Mouse (Mus musculus) G1E (cell line): Measurements from ENCODE around the gene Wdr66. TPM values are rescaled to one million over a fixed set of nuclear protein-coding genes. Genes with fewer than 3 reads are reported as not detected.
A peak's percentile ranks its signal among the peaks of the same experiment; 100 is the strongest.

Experiments used
- ATAC-seq: 2 replicates; pipeline ENCODE4 v1.8.0; 2016; ENCODE audit warnings: mild to moderate bottlenecking; ENCODE audit not compliant: insufficient number of reproducible peaks, poor library complexity, low FRiP score, severe bottlenecking; ENCODE audit errors: extremely low read depth
- DNase-seq: peaks from one replicate; pipeline ENCODE4 v3.0.0; 2012; ENCODE audit warnings: low spot score
- H3K27me3 ChIP-seq: 2 replicates; pipeline ENCODE4 v1.6.1; 2012; ENCODE audit warnings: mild to moderate bottlenecking, low read length, inconsistent platforms; ENCODE audit not compliant: insufficient read depth
- H3K36me3 ChIP-seq: replicated peaks from 2 replicates; pipeline ENCODE3; 2012; ENCODE audit warnings: mild to moderate bottlenecking, inconsistent platforms
- H3K4me1 ChIP-seq: 2 replicates; pipeline ENCODE4 v1.6.1; 2012; ENCODE audit warnings: low read depth, low read length, inconsistent platforms, mixed read lengths; ENCODE audit not compliant: insufficient read depth
- H3K4me3 ChIP-seq: 2 replicates; pipeline ENCODE4 v1.5.1; 2012; ENCODE audit warnings: low read depth, mild to moderate bottlenecking, inconsistent platforms, low read length, moderate library complexity, mixed read lengths
- H3K9me3 ChIP-seq: replicated peaks from 2 replicates; pipeline ENCODE4 v1.6.1; 2012; ENCODE audit warnings: inconsistent platforms
- CTCF ChIP-seq: IDR thresholded peaks from 2 replicates; pipeline ENCODE4 v1.5.1; 2012; ENCODE audit warnings: low read depth, low read length, inconsistent platforms, mixed read lengths
- GATA1 ChIP-seq: IDR thresholded peaks from 2 replicates; pipeline ENCODE4 v1.6.1; 2012; ENCODE audit warnings: borderline replicate concordance, low read length, inconsistent platforms, mixed read lengths
- GATA2 ChIP-seq: IDR thresholded peaks from 2 replicates; pipeline ENCODE4 v1.6.1; 2012; ENCODE audit warnings: low read depth, low read length, inconsistent platforms, borderline replicate concordance
- POLR2AphosphoS5 ChIP-seq: IDR thresholded peaks from 2 replicates; pipeline ENCODE4 v1.6.1; 2012; ENCODE audit warnings: low read depth, low read length, inconsistent platforms; ENCODE audit not compliant: insufficient replicate concordance
- TAL1 ChIP-seq: conservative IDR thresholded peaks from 2 replicates; pipeline ENCODE4 v1.6.1; 2012; ENCODE audit warnings: low read depth, low read length, inconsistent platforms, mixed read lengths
- polyA plus RNA-seq: library from polyadenylated mRNA; stranded (reverse); fragments of >175 nt; gene quantifications from 2 replicates; pipeline ENCODE4 v1.2.3, GENCODE M21; 2012
- total RNA-seq, 2 experiments: library from RNA; stranded (forward) in 1 of 2; stranded (reverse) in 1 of 2; fragments of 200-1000 nt in 1 of 2; fragments of >200 nt in 1 of 2; fragmentation: Nextera tagmentation in 1 of 2; gene quantifications; 2 replicates each; pipeline ENCODE4 v1.2.3; 2014 to 2017

The Wdr66 gene
- total and polyA plus RNA-seq, 3 experiments = 0.44 TPM; not detected in 2

DNA sequence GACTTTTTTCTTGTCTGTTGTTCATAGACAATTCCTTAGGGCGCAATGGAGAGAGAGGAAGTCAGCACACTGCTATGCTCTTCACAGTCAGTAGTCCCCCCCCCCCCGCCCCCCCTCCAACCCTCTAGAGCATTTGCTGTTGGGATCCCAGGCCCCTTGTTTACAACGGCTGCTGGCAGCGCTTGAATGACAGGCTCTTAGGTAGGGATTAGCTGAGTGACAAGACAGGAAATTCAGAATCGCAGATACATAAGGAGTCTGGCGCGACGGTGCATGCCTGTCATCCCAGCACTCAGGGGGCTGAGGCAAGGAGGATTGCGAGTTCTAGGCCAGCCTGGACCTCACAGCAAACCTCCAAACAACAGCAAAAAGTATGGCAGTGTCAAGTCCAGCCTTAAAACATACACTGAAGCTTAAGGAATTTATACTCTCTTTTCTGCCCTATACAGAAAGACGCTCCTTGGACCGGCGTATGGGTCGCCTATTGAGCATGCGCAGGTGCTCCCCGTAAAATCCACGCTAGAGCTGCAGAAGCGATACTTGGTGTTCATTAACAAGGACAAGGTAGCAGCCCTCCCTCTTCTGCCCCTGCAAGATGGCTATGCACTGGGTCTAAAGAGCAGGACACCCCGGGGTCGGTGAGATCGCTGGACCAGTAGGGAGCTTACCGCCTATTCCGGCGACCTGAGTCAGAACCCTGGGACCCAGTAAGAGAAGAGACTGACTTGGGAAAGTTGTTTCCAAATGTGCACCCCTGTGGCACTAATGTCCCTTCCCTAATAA lies 45.3 kb downstream of the Wdr66 start:
- ATAC-seq (no peak), DNase-seq (no peak)
- H3K4me3 ChIP-seq = no peak overlapping the region
- TF ChIP-seq GATA2 = no peak
- no peak for TF ChIP-seq CTCF
- TF ChIP-seq GATA1 = no peak
- TF ChIP-seq POLR2AphosphoS5 = no peak
- no peak for TF ChIP-seq TAL1
- H3K36me3 ChIP-seq = no peaks in the 10 kb centered on the region
- H3K4me1 ChIP-seq = no peaks in the 10 kb centered on the region
- peaks cover 21% of the 10 kb centered on the region for H3K27me3 ChIP-seq
- no peaks in the 10 kb centered on the region for H3K9me3 ChIP-seq

DNA sequence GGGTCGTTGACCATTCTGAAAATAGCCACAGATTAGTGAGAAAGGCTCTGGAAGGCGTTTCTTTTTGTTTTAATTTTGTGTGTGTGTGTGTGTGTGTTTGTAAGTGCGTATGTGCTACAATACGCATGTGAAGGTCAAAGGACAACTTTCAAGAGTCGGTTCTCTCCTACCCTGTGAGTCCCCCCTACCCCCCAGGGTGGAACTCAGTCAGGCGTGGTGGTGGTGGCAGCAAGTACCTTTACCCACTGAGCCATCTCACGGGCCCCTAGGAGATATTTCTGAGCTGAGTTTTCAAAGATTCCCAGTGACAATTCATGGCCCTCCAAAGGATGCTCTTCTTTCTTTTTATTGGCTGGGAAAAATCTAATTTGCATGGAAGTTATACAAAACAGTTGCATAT lies 45.9 kb downstream of the Wdr66 start:
- TF ChIP-seq GATA2 (no peak), CTCF (no peak), GATA1 (no peak), POLR2AphosphoS5 (no peak), TAL1 (no peak)
- ATAC-seq (no peak), DNase-seq (no peak)
- Histone ChIP-seq H3K27me3 (peaks cover 21% of the 10 kb centered on the region), H3K4me3 (no peak overlapping the region), H3K4me1 (no peaks in the 10 kb centered on the region), H3K36me3 (no peaks in the 10 kb centered on the region), H3K9me3 (no peaks in the 10 kb centered on the region)

DNA sequence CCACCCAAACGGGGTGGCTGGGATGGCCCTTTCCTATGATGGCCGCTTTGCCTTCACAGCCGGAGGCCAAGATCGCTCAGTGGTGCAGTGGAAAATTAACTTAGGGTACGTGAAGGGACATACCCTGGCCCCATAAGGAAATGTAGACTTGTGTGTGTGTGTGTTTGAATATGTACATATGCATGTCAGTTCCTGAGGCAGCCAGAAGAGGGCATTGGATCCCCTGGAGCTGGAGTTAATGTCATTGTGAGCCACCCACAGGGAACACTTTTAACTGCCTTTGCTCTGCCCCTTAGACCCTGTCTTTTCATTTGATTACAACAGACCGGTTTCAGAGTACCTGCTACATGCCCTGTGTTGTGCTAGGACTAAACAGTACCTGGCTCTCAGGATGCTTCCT lies 46.6 kb downstream of the Wdr66 start:
- Histone ChIP-seq H3K4me1 (no peaks in the 10 kb centered on the region), H3K4me3 (no peak overlapping the region), H3K36me3 (no peaks in the 10 kb centered on the region), H3K9me3 (no peaks in the 10 kb centered on the region), H3K27me3 (peaks cover 21% of the 10 kb centered on the region)
- no peak for ATAC-seq
- no peak for DNase-seq
- 0 out of 2 replicates have a peak, but pooled peaks have one; percentile 27 for TF ChIP-seq CTCF
- no peak for TF ChIP-seq GATA2

DNA sequence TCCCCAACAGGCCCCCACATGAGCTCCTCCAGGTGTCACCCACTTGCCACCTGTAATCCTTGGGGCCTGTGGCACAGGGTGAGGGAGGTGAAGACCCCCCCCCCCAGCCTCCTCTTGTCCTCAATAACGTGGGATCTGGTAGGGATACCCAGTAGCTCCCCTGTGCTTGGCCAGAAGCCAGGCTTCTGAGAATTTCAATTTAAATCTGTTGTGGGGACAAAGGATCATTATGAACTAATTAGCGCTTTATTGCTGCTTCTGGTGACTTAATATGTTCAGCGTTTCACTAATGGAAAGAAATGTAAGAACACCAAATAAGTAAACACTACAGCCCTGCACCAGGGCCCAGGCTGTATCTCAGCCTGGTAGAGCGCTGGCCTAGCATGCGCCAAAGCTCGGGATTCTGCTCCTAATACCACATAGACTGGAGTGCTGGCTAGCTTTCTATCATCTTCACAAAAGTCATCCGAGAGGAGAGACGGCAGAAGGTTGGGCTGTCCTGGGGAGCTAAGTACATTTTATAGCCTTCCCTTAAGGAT lies 48.7 kb downstream of the Wdr66 start:
- Histone ChIP-seq H3K27me3 (peaks cover 30% of the 10 kb centered on the region), H3K4me3 (no peak overlapping the region), H3K4me1 (no peaks in the 10 kb centered on the region), H3K36me3 (no peaks in the 10 kb centered on the region), H3K9me3 (no peaks in the 10 kb centered on the region)
- DNase-seq = no peak
- TF ChIP-seq POLR2AphosphoS5 (no peak), GATA1 (no peak), TAL1 (no peak), CTCF (no peak), GATA2 (no peak)
- no peak for ATAC-seq

DNA sequence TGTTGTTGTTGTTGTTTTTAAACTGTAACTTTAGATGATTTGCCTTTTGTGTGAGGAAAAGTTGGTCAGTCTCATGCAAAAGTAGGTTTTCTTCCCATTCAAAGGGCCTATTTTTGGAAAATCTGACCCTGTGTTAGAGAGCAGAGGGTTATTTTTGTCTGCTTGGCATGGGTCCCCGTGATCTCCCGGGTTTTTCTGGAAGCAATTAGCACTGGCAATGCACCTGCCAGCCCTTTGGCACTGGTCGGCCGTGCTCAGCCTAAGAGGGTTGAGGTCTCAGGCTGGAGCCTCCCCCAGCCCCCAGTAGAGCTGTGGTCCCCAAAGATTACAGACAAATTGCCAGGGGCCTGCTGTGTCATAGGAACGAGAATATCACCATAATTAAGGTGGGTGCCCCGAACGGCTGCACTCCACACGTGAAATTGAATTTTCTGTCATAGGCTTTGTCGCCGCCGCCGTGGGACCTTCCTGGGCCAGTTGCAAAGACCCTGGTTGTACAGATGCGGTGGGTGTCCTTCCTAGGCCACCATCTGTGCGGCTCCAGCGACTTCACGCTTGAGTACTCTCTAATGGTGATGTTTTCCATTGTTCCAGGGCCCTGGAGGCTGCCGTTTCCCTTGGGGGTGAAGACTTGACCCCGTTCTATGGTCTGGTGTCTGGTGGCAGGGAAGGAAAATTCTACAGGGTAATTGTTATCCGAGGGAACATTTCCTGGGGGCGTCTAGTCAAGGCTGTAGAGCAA lies 50.0 kb downstream of the Wdr66 start:
- no peaks in the 10 kb centered on the region for H3K4me1 ChIP-seq
- no peaks in the 10 kb centered on the region for H3K36me3 ChIP-seq
- no peak for ATAC-seq
- H3K9me3 ChIP-seq = no peaks in the 10 kb centered on the region
- no peak for DNase-seq
- TF ChIP-seq TAL1 (no peak), CTCF (no peak), POLR2AphosphoS5 (no peak), GATA1 (no peak), GATA2 (no peak)
- H3K27me3 ChIP-seq = peaks cover 29% of the 10 kb centered on the region
- no peak overlapping the region for H3K4me3 ChIP-seq

DNA sequence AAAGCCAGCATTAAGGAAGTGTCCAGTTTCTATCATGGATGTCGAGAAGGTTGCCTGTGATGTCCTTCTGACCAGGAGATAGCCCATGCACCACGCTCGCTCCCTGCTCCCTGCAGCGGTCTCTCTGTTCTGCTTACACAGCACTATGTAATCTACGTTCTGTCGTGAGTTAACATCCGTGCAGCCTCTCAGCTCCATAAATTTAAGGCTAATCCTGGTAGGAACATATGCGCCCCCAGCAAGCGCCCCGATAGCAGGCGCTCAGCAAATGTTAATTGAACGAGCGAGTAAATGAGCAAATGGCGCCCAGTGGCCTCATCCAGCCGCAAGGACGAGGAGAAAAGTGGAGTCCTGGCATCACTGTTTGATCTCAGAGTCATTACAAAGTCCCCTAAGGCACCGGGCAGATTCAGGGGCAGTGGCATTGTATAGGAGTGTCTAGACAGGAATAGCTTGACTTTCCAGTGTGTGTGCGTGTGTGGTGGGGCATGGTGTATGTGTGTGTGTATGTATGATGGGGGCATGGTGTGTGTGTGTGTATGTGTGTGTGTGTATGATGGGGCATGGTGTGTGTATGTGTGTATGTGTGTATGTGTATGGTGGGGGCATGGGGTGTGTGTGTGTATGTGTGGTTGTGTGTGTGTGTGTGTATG lies 55.9 kb downstream of the Wdr66 start:
- H3K9me3 ChIP-seq = no peaks in the 10 kb centered on the region
- TF ChIP-seq CTCF = no peak
- TF ChIP-seq GATA2 = no peak
- TF ChIP-seq GATA1 = no peak
- TF ChIP-seq TAL1 = no peak
- no peak for DNase-seq
- no peaks in the 10 kb centered on the region for H3K4me1 ChIP-seq
- peaks cover 23% of the 10 kb centered on the region for H3K27me3 ChIP-seq
- ATAC-seq = no peak
- H3K4me3 ChIP-seq = no peak overlapping the region
- H3K36me3 ChIP-seq = no peaks in the 10 kb centered on the region
